Mouse (Mus musculus) 3T3-L1 (cell line): ENCODE measurements at regions not wholly inside any gene's neighbourhood (a gene's known extent, or its start where the extent isn't known, plus 50 kb on each side); places are given as distances from the start of the nearest gene placed in this dataset.
"Not testable (repeated sequence)": the region's sequence is repeated elsewhere in the genome, so short reads cannot be mapped to it uniquely, and the experiment has no call there.

Source experiments
- DNase-seq: peaks from one replicate; pipeline ENCODE4 v3.0.0-alpha.2; 2015; ENCODE audit warnings: low read depth, low spot score

- DNase-seq = no peak
These were observed 60.6 kb upstream of the Helt start for GRCm38 (mm10) chr8:46355066-46355465.

GRCm38 (mm10) chr8:46357961-46358360 lies 63.5 kb upstream of the Helt start:
- DNase-seq = not testable (repeated sequence)

- no peak for DNase-seq
These were observed 68.4 kb upstream of the Helt start for GRCm38 (mm10) chr8:46362871-46363306.

GRCm38 (mm10) chr8:46365711-46366110 lies 71.2 kb upstream of the Helt start:
- DNase-seq = no peak

GRCm38 (mm10) chr8:46367125-46367524 lies 72.7 kb upstream of the Helt start:
- no peak for DNase-seq

- DNase-seq = no peak
These were observed 79.6 kb upstream of the Helt start for GRCm38 (mm10) chr8:46374092-46374491.

- no peak for DNase-seq
These were observed 81.5 kb upstream of the Helt start for GRCm38 (mm10) chr8:46375986-46376385.

- DNase-seq = no peak
These were observed 85.9 kb upstream of the Acsl1 start for GRCm38 (mm10) chr8:46384926-46385325.

- no peak for DNase-seq
These were observed 85.0 kb upstream of the Acsl1 start for GRCm38 (mm10) chr8:46385806-46386205.

- DNase-seq = no peak
These were observed 84.3 kb upstream of the Acsl1 start for GRCm38 (mm10) chr8:46386553-46386952.

- DNase-seq = no peak
These were observed 83.8 kb upstream of the Acsl1 start for GRCm38 (mm10) chr8:46387037-46387436.

- DNase-seq = no peak
These were observed 82.4 kb upstream of the Acsl1 start for GRCm38 (mm10) chr8:46388421-46388820.

GRCm38 (mm10) chr8:46390431-46390830 lies 80.4 kb upstream of the Acsl1 start:
- peak; percentile 13 for DNase-seq

- DNase-seq = no peak
These were observed 79.2 kb upstream of the Acsl1 start for GRCm38 (mm10) chr8:46391678-46392077.

GRCm38 (mm10) chr8:46393296-46393695 lies 77.5 kb upstream of the Acsl1 start:
- no peak for DNase-seq

- DNase-seq = no peak
These were observed 76.1 kb upstream of the Acsl1 start for GRCm38 (mm10) chr8:46394750-46395149.

- no peak for DNase-seq
These were observed 75.5 kb upstream of the Acsl1 start for GRCm38 (mm10) chr8:46395348-46395747.

GRCm38 (mm10) chr8:46397081-46397480 lies 73.8 kb upstream of the Acsl1 start:
- no peak for DNase-seq

GRCm38 (mm10) chr8:46397777-46398176 lies 73.1 kb upstream of the Acsl1 start:
- DNase-seq = no peak

- DNase-seq = no peak
These were observed 70.2 kb upstream of the Acsl1 start for GRCm38 (mm10) chr8:46400595-46400994.

- DNase-seq = no peak
These were observed 66.8 kb upstream of the Acsl1 start for GRCm38 (mm10) chr8:46403877-46404560.

GRCm38 (mm10) chr8:46408886-46409285 lies 62.0 kb upstream of the Acsl1 start:
- no peak for DNase-seq

- DNase-seq = no peak
These were observed 61.5 kb upstream of the Acsl1 start for GRCm38 (mm10) chr8:46409296-46409695.
